Mouse (Mus musculus) inflammation-experienced regulatory T-cells, adult 6 months (primary cell): ENCODE data around the gene Pold1. TPM values are rescaled to one million over a fixed set of nuclear protein-coding genes. Genes with fewer than 3 reads are reported as not detected.

ENCODE experiments used
- ATAC-seq: one replicate; pipeline ENCODE4 v1.8.0; 2017
- polyA plus RNA-seq, 3 experiments: library from polyadenylated mRNA; unstranded; fragments of 100-300 nt; shearing (Covaris generic); gene quantifications; one replicate each; pipeline ENCODE4 v1.2.1; 2017

The Pold1 gene
- 10 to 100 TPM; 21.0 to 32.4 (median 21.4) TPM for polyA plus RNA-seq

- ATAC-seq = peak; percentile 95
These were observed at the start of gene Pold1 for GRCm38 (mm10) chr7:44548497-44549087. Pold1 (minus strand) TSS chr7:44548849.

- no peak for ATAC-seq
These were observed 49.7 kb upstream of the Pold1 start for GRCm38 (mm10) chr7:44598336-44598735.

GRCm38 (mm10) chr7:44597666-44598065 is 49.0 kb upstream of the Pold1 start:
- ATAC-seq = no peak

GRCm38 (mm10) chr7:44596996-44597538 is 48.4 kb upstream of the Pold1 start:
- no peak for ATAC-seq

- no peak for ATAC-seq
These were observed 47.4 kb upstream of the Pold1 start for GRCm38 (mm10) chr7:44596051-44596450.

GRCm38 (mm10) chr7:44595131-44595561 is 46.5 kb upstream of the Pold1 start:
- ATAC-seq = no peak

GRCm38 (mm10) chr7:44594291-44594690 is 45.6 kb upstream of the Pold1 start:
- ATAC-seq = no peak

GRCm38 (mm10) chr7:44593775-44594174 is 45.1 kb upstream of the Pold1 start:
- ATAC-seq = no peak

GRCm38 (mm10) chr7:44593051-44593450 is 44.4 kb upstream of the Pold1 start:
- ATAC-seq = no peak

GRCm38 (mm10) chr7:44591348-44592116 is 42.9 kb upstream of the Pold1 start:
- ATAC-seq = no peak

GRCm38 (mm10) chr7:44590402-44591347 is 42.0 kb upstream of the Pold1 start, which contains the start of gene Kcnc3:
Kcnc3 (plus strand) TSS chr7:44590664.
- peak; percentile 83 for ATAC-seq

GRCm38 (mm10) chr7:44589946-44590345 is 41.3 kb upstream of the Pold1 start:
- no peak for ATAC-seq

GRCm38 (mm10) chr7:44589149-44589548 is 40.5 kb upstream of the Pold1 start:
- ATAC-seq = no peak

- no peak for ATAC-seq
These were observed 39.7 kb upstream of the Pold1 start for GRCm38 (mm10) chr7:44588338-44588737.

- no peak for ATAC-seq
These were observed 39.0 kb upstream of the Pold1 start for GRCm38 (mm10) chr7:44587676-44588075.

- no peak for ATAC-seq
These were observed 38.3 kb upstream of the Pold1 start for GRCm38 (mm10) chr7:44586930-44587329.

GRCm38 (mm10) chr7:44586518-44586917 is 37.9 kb upstream of the Pold1 start:
- ATAC-seq = no peak

- no peak for ATAC-seq
These were observed 37.0 kb upstream of the Pold1 start for GRCm38 (mm10) chr7:44585606-44586005.

GRCm38 (mm10) chr7:44584921-44585320 is 36.3 kb upstream of the Pold1 start:
- no peak for ATAC-seq

- no peak for ATAC-seq
These were observed 35.7 kb upstream of the Pold1 start for GRCm38 (mm10) chr7:44584265-44584804.

- ATAC-seq = no peak
These were observed 34.5 kb upstream of the Pold1 start for GRCm38 (mm10) chr7:44583146-44583545.

GRCm38 (mm10) chr7:44582709-44583108 is 34.1 kb upstream of the Pold1 start:
- ATAC-seq = no peak
